Mouse (Mus musculus) stomach, embryonic 16.5 days (tissue): ENCODE measurements around the gene Plxna1. TPM values are rescaled to one million over a fixed set of nuclear protein-coding genes. Genes with fewer than 3 reads are reported as not detected.
A peak's percentile ranks its signal among the peaks of the same experiment; 100 is the strongest.

Experiments used
- ATAC-seq: fragments of 200-750 bp; cut with Nextera tagmentation; 2 replicates; pipeline ENCODE4 v1.8.0; 2017; ENCODE audit warnings: moderate number of reproducible peaks, moderate TSS enrichment; ENCODE audit not compliant: insufficient read depth, low FRiP score
- H3K27ac ChIP-seq: fragments of 300-500 bp; sonication (generic); 2 replicates; pipeline ENCODE4 v1.5.1; 2014; ENCODE audit warnings: low read length
- H3K27me3 ChIP-seq: fragments of 300-500 bp; sonication (generic); 2 replicates; pipeline ENCODE4 v1.6.1; 2014; ENCODE audit warnings: low read length, control low read depth, mixed read lengths; ENCODE audit not compliant: control insufficient read depth, insufficient read depth
- H3K36me3 ChIP-seq: fragments of 300-500 bp; sonication (generic); 2 replicates; pipeline ENCODE4 v1.6.1; 2014; ENCODE audit warnings: low read length; ENCODE audit not compliant: control insufficient read depth, insufficient read depth
- H3K4me1 ChIP-seq: fragments of 300-500 bp; sonication (generic); 2 replicates; pipeline ENCODE4 v1.6.1; 2014; ENCODE audit warnings: low read length, control low read depth, mixed read lengths; ENCODE audit not compliant: control insufficient read depth, insufficient read depth
- H3K4me2 ChIP-seq: fragments of 300-500 bp; sonication (generic); 2 replicates; pipeline ENCODE4 v1.6.1; 2014; ENCODE audit warnings: low read depth, low read length, mixed read lengths
- H3K4me3 ChIP-seq: fragments of 300-500 bp; sonication (generic); replicated peaks from 2 replicates; pipeline ENCODE4 v1.5.1; 2014; ENCODE audit warnings: mild to moderate bottlenecking, low read length
- H3K9ac ChIP-seq: fragments of 300-500 bp; sonication (generic); 2 replicates; pipeline ENCODE4 v1.6.1; 2014; ENCODE audit warnings: low read length
- H3K9me3 ChIP-seq: fragments of 300-500 bp; sonication (generic); replicated peaks from 2 replicates; pipeline ENCODE4 v1.6.1; 2016; ENCODE audit warnings: low read length, control low read depth; ENCODE audit not compliant: control insufficient read depth
- WGBS: fragments of 180-500 bp; shearing (Covaris S2); extraction: QIAGEN DNeasy Blood & Tissue Kit; methylation state at CpG from one replicate; pipeline ENCODE4 v1.1.7; 2014; 5-methylcytosine and 5-hydroxymethylcytosine counted together
- polyA plus RNA-seq: library from polyadenylated mRNA; unstranded; fragments of >200 nt; fragmentation: Nextera tagmentation; extraction: Ambion mirVana; gene quantifications from 2 replicates; pipeline ENCODE4 v1.2.1, GENCODE M21; 2015

The Plxna1 gene
- polyA plus RNA-seq, 1 experiment from 2014 or later = 9.3 TPM

DNA sequence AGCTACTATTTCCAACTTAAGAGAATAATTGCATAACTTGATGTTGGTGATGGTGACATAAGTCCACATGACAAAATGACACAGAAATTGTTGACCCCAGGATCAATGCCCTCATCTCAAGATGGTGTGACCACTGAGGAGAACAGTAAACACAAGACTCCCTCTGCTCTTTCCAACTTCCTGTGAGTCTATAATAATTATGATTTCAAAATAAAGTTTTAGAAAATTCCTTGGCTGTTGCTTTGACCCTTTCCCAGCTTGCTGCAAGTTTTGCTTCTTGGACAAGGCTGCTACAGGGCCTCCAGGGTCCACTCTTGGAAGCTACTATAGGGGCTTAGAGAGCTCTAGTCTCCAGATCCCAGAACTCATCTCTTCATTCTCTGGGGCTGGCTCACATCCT lies 6.4 kb upstream of the Plxna1 start:
- H3K36me3 ChIP-seq = no peaks in the 10 kb centered on the region
- no peaks in the 10 kb centered on the region; the same call in 1 of the 2 replicates for H3K9me3 ChIP-seq
- no peak overlapping the region for H3K4me2 ChIP-seq
- H3K27me3 ChIP-seq = no peaks in the 10 kb centered on the region
- H3K9ac ChIP-seq = no peak overlapping the region
- ATAC-seq = no peak
- no peaks in the 10 kb centered on the region for H3K4me1 ChIP-seq
- no peak overlapping the region for H3K27ac ChIP-seq
- H3K4me3 ChIP-seq = no peak overlapping the region

DNA sequence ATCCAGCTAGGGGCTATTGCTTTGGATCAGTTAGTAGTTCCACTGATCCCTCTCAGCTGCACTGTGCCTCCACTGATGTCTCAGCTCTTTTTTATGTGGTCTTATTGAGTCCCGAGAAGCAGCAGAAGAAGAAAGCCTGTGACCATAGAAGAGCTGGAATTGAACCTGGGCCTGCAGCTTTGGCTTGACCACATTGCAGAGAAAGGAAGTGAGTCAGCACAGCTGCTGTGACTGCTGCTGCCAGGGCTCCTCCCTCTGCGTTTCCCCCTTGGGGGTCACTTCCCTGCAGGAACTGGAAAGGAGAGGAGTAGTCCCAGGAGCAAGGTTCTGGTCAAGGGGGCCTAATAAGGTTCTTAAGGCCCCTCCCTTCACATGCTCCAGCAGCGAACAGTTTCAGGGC lies 1.9 kb upstream of the Plxna1 start:
- no peak for ATAC-seq
- 59% methylated on average over 3 of the region's 3 CpGs for WGBS
- Histone ChIP-seq H3K4me2 (no peak overlapping the region), H3K36me3 (no peaks in the 10 kb centered on the region), H3K27ac (no peak overlapping the region), H3K4me3 (no peak overlapping the region), H3K27me3 (no peaks in the 10 kb centered on the region), H3K4me1 (peaks cover 25% of the 10 kb centered on the region), H3K9me3 (no peaks in the 10 kb centered on the region; the same call in 1 of the 2 replicates), H3K9ac (no peak overlapping the region)

DNA sequence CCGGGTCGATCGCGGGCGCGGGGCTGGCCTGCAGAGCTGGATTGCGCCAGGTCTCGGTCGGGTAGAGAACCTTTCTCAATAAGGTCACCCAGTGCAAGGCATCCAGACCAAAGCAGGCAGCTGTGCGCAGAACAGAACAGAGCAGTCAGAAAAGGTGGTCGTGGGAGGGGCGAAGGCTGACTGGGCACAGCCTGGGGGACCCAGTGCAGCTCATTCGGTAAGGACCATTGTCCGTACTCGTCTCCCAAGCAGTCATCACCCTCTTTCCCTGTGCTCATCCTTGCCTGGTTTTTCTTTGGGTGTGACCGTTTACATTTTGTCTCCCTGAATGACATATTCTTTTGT lies 659 bp upstream of the Plxna1 start:
- H3K27ac ChIP-seq = no peak overlapping the region
- H3K27me3 ChIP-seq = no peaks in the 10 kb centered on the region
- H3K36me3 ChIP-seq = no peaks in the 10 kb centered on the region
- H3K4me2 ChIP-seq = peak overlapping the region; percentile 99
- peak overlapping the region; percentile 84 for H3K4me3 ChIP-seq
- H3K9me3 ChIP-seq = no peaks in the 10 kb centered on the region; the same call in 1 of the 2 replicates
- WGBS = 5% methylated on average over 16 of the region's 16 CpGs
- no peak for ATAC-seq
- H3K9ac ChIP-seq = peak overlapping the region; percentile 73
- peaks cover 34% of the 10 kb centered on the region for H3K4me1 ChIP-seq

DNA sequence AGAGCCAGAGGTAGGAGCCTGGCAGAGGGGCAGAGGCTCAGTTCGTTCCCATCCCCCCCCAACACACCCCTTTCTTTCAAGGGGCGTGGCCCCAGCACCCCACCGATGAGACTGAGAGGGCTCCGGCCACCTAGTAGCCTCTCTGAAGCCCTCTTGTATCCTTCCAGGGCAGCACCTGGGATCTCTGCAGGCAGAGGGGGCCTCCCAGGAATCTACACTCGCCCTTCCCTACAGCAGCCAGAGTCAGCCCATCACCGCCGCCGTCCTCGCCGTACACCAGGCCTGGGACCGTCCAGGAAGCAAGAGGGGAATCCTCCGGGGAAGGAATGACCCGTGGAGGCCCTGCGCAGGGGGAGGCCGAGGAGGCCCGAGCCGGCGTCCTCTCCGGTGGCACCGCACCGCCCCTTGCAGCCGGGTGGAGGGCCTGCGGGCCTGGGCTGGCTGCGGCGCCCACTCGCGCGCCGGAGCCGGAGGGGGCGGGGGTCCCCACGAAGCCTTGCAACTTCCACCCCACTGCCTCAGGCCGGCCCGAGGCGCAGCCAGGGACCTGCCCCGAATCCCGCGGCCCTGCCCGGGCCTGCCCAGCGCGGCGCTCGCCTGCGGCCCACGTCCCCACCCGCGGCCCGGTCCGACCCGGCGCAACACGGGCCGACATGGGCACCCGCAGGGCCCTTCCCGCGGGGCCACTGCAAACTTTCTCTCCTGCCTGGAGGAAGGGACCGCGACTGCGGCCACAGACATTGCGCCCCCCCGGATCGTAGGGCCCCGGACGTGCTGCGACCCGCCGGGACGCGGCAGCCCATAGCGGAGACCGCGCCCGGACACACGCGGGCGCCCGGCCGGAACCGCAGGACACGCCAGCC lies 771 bp downstream of the Plxna1 start:
- ATAC-seq = peak; percentile 35; the same call in 1 of the 2 replicates
- peaks cover 34% of the 10 kb centered on the region for H3K4me1 ChIP-seq

DNA sequence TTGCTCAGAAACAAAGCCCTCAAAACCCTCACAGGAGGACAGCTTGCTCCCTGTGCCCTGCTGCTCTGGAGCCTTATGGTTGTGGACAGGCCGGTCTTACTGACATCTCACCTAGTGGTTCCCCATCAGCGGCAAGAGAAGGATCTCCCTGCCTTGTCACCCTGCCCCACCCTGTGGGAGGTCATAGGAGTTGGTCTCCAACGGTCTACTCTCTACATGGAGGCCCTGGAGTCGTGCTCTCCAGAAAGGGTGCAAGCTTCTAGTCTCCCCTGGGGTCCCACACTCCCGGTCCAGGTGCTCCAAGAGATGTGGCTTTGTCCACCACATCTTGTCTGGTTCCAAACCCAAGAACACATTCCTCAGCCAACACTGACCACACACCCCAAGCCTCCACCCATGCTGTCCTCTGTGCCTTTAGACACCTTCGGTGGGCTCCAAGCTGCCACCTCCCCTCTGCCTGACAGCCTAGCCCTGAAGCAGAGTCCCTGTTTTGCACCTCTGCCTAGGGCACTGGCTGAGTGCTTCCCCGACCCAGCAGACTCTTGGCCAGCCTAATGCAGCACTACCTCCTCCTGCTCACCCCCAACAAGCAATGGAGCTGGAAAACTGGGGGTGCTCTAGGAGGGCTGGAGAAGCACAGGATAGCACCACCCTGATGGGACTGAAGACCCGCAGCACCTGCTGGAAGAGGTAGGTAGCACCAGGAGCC lies 1.6 kb downstream of the Plxna1 start:
- H3K9ac ChIP-seq = peak overlapping the region; percentile 96
- 46% methylated on average over 8 of the region's 8 CpGs for WGBS
- H3K9me3 ChIP-seq = no peaks in the 10 kb centered on the region
- peak; percentile 8; the same call in 1 of the 2 replicates for ATAC-seq
- no peaks in the 10 kb centered on the region for H3K27me3 ChIP-seq
- peaks cover 34% of the 10 kb centered on the region for H3K4me1 ChIP-seq
- H3K27ac ChIP-seq = no peak overlapping the region
- peak overlapping the region; percentile 99 for H3K4me2 ChIP-seq
- H3K36me3 ChIP-seq = no peaks in the 10 kb centered on the region
- peak overlapping the region; percentile 84 for H3K4me3 ChIP-seq

More for the DNA sequence above, 771 bp downstream of the Plxna1 start:
- Histone ChIP-seq H3K9me3 (no peaks in the 10 kb centered on the region), H3K4me3 (peak overlapping the region; percentile 84), H3K4me2 (peak overlapping the region; percentile 99), H3K27me3 (no peaks in the 10 kb centered on the region), H3K9ac (peak overlapping the region; percentile 96), H3K36me3 (no peaks in the 10 kb centered on the region), H3K27ac (peak overlapping the region; percentile 44; the same call in 1 of the 2 replicates)
- WGBS = under 1% methylated on average over 80 of the region's 80 CpGs

DNA sequence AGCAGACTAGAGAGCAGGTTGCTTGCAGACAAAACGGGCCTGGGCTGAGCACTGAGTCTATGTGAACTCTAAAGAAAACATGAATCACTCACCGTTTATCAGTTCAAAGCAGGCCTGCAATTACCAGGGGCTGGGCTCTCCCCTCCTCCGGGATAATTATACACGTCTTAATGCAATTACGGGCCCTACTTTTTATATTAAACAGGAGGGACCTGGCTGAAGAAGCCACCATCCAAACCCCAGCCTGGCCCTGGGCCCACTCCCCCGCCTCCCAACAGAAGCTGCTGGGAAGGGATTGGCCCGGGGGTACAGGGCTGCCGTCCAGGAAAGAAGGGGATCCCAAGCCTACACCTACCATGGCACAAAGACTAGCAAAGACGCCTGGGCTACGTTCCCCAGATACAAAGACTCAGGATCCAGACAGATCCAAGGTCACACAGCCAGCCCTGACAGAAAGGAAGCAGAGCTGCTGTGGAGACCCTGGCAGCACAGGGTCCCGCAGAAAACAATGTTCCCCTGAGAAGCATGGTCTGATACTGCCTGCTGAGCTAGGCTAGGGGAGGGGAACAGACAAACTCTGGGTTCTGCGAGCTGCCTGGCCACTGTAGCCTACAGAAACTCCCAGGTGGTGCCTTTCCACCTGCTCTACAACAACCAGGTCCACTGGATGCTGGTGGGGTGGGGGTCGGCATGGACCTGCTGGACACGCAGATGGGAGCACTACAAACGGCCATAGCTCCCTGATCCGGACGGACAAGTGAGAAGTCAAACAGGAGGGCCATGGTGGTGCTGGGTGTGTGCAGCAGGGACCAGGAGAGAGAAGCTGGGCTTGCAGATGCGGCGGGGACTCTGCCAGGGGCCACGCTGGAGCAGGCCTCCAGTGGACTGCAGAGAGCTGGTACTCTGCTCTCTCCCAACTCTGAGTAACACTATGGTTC lies 2.4 kb downstream of the Plxna1 start:
- Histone ChIP-seq H3K9ac (peak overlapping the region; percentile 27; the same call in 1 of the 2 replicates), H3K4me2 (peak overlapping the region; percentile 99), H3K4me3 (peak overlapping the region; percentile 84; the same call in 1 of the 2 replicates), H3K9me3 (no peaks in the 10 kb centered on the region), H3K27ac (peak overlapping the region; percentile 28; the same call in 1 of the 2 replicates), H3K4me1 (peaks cover 35% of the 10 kb centered on the region), H3K27me3 (no peaks in the 10 kb centered on the region), H3K36me3 (no peaks in the 10 kb centered on the region)
- WGBS = 55% methylated on average over 20 of the region's 20 CpGs
- no peak for ATAC-seq

DNA sequence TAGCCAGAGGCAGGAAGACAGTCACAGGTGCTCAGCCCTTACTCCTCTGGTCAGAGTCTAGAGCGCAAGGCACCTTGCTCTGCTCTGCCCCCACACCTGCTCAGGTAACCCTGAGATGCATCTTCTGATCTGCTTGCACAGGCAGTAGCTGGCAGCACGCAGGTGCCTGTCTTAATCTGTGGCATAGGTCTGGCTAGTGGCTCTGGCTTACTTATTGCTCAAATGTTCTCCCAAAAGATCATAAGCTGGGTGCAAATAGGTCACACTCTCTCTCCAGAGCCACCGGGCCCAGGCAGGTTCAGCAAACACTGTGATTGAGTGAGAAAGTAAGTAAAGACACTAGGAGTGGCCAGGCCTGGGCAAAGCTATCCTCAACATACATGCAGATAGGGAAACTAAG lies 3.2 kb downstream of the Plxna1 start:
- no peak overlapping the region for H3K9ac ChIP-seq
- H3K9me3 ChIP-seq = no peaks in the 10 kb centered on the region
- ATAC-seq = no peak
- no peak overlapping the region for H3K4me2 ChIP-seq
- peaks cover under 1% of the 10 kb centered on the region; the same call in 1 of the 2 replicates for H3K36me3 ChIP-seq
- H3K4me3 ChIP-seq = no peak overlapping the region
- peaks cover 43% of the 10 kb centered on the region for H3K4me1 ChIP-seq
- no peaks in the 10 kb centered on the region for H3K27me3 ChIP-seq
- 63% methylated on average over 3 of the region's 3 CpGs for WGBS
- H3K27ac ChIP-seq = 0 out of 2 replicates have a peak overlapping the region, but pooled peaks have one; percentile 28

DNA sequence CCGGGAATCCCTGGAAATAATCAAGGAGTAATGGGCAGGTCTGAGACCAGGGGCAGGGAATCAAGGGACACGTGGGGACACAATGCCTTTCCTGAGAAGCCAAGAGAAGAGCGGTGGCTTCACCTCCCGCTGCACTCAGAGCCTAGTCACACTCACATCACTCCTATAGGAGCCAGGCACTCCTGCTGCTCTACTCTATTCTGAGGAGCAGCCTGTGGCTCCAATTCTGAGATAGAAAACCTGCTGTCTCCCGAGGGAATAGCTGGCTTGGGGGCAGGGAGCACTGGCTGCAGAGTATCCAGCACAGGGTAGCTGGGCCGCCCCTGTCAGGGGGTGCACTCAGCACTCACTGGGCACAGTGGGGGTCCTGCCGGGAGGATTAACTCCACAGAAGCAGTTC lies 6.8 kb downstream of the Plxna1 start:
- no peak overlapping the region for H3K27ac ChIP-seq
- H3K9me3 ChIP-seq = no peaks in the 10 kb centered on the region
- H3K9ac ChIP-seq = peak overlapping the region; percentile 5; the same call in 1 of the 2 replicates
- no peak overlapping the region for H3K4me3 ChIP-seq
- peaks cover 3% of the 10 kb centered on the region; the same call in 1 of the 2 replicates for H3K36me3 ChIP-seq
- ATAC-seq = no peak
- no peak overlapping the region for H3K4me2 ChIP-seq
- H3K27me3 ChIP-seq = no peaks in the 10 kb centered on the region
- H3K4me1 ChIP-seq = peaks cover 65% of the 10 kb centered on the region
- 63% methylated on average over 7 of the region's 7 CpGs for WGBS
